Mouse (Mus musculus): ENCODE data around the gene Rpl3. TPM values are rescaled to one million over a fixed set of nuclear protein-coding genes. Genes with fewer than 3 reads are reported as not detected.

The Rpl3 gene
- total RNA-seq, 2 experiments from 2014 or later = 439 to 468 TPM

DNA sequence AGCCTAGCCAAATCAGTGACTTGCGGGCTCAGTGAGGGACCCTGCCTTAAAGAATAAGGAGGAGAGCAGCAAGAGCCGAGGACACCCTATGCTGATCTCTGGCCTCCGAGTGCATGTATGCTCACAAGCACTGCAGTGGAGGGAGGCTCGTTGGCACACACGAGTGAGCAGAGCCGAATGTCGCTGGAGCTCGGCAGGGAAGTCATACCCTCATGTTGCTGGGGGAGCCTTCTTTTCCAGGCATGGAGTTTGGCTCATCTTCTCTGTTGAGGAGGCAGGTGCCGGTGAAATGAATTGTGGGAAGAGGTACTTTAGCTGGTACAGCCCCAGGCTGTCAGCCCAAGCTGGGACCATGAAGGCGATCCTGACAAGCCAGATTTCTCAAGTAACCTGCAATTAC, 4.7 kb upstream of the Rpl3 start:
- TF ChIP-seq CTCF (IDR thresholded peaks at IDR 0.05) = no peak
- no peak overlapping the region for H3K4me3 ChIP-seq
- H3K27ac ChIP-seq = peak overlapping the region; percentile 74
- DNase-seq (ENCODE audit: extremely low spot score in 1 of 2, low spot score in 2 of 2) = peak in 1 of 2 experiments; percentile 12
- intact Hi-C loops (cut with DNase I) = no loop called here

DNA sequence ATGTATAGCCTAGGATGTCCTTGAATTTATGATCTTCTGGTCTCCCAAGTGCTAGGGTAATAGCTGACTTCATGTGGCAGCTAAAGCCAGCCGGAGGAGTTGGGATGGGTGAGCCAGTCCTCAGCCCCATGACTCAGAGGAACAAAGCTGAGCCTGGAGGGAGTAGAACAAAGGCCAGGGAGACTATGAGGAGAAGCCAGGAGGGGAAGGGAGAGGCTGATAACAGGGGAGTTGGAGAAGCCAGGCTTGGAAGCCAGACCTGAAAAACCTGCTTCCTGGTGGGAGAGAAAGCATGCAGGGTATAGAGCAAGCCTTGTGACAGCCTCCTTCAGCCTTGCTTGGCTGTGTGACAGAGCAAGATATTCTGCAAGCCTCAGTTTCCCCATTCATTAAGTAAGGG, 3.9 kb upstream of the Rpl3 start:
- intact Hi-C loops (cut with DNase I) = no loop called here
- TF ChIP-seq CTCF (IDR thresholded peaks at IDR 0.05) = no peak
- Histone ChIP-seq H3K4me3 (no peak overlapping the region), H3K27ac (peak overlapping the region; percentile 74)
- DNase-seq (ENCODE audit: extremely low spot score in 1 of 2, low spot score in 2 of 2) = no peak

DNA sequence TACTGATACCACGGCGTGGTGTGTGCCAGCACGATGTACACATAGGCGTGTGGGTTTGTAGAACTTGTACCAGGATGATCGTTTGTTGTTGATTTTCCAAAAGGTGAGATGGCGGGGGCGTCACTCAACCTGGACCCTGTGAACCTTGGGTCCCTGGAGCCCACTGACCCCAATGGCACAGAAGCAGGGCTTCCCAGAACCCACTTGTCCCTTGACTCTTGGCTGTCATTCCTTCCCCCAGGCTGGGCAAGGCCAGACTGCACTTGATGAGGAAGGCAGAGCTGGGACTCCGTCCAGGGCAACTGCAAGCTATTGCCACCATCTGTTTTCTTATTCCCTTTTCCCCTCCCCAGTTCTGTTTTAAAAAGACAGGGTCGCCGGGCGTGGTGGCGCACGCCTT, 2.5 kb upstream of the Rpl3 start:
- no peak for DNase-seq (ENCODE audit: extremely low spot score in 1 of 2, low spot score in 2 of 2)
- TF ChIP-seq CTCF (IDR thresholded peaks at IDR 0.05) = no peak
- H3K4me3 ChIP-seq = no peak overlapping the region; the same call in 1 of the 2 replicates
- intact Hi-C loops (cut with DNase I) = no loop called here
- H3K27ac ChIP-seq = peak overlapping the region; percentile 28; the same call in 1 of the 2 replicates

DNA sequence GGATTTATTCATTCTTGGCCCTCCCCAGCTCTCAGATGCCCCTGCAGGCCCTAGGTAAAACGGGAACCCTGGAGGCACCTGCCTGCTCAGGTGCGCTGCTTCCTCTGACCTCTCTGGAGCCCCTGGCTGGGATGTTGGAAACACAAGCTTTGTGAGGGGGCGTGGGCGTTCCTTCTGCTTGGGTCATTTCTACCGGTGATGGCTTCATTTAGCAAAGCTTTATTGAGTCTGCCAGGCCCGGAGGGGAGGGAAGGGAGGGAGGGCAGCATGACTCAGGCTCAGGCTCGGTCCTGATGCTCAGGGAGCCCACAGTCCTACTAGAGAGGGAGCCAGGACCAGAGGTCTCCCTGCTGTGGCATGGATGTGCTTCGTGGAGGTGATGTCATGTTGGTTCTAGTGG, 931 bp upstream of the Rpl3 start:
- peak overlapping the region; percentile 99 for H3K27ac ChIP-seq
- no peak for TF ChIP-seq CTCF (IDR thresholded peaks at IDR 0.05)
- peak overlapping the region; percentile 76 for H3K4me3 ChIP-seq
- peak in 1 of 2 experiments; percentile 48 for DNase-seq (ENCODE audit: extremely low spot score in 1 of 2, low spot score in 2 of 2)
- intact Hi-C loops (cut with DNase I) = no loop called here

DNA sequence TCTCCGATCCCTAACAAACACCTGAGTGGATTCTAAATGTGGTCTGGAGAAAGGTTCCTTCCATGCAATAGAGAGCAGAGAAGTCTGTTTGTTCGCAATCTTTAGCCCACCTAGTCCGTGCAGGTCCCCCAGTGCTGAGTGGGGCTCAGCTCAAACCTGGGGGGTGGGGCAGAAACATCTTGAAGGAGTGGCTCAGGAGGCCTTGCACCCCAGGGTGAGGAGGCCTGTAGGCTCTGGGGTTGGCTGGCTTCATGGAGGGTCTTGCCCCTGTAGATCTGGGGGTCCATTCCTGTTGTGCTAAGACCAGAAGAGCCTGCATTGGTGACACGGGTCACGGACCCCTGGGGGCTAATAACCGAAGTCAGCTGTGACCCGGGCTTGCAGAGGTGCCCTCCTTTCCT, 373 bp upstream of the Rpl3 start:
- Histone ChIP-seq H3K4me3 (peak overlapping the region; percentile 76), H3K27ac (peak overlapping the region; percentile 99)
- TF ChIP-seq CTCF (IDR thresholded peaks at IDR 0.05) = no peak
- no peak for DNase-seq (ENCODE audit: extremely low spot score in 1 of 2, low spot score in 2 of 2)
- intact Hi-C loops (cut with DNase I) = no loop called here

DNA sequence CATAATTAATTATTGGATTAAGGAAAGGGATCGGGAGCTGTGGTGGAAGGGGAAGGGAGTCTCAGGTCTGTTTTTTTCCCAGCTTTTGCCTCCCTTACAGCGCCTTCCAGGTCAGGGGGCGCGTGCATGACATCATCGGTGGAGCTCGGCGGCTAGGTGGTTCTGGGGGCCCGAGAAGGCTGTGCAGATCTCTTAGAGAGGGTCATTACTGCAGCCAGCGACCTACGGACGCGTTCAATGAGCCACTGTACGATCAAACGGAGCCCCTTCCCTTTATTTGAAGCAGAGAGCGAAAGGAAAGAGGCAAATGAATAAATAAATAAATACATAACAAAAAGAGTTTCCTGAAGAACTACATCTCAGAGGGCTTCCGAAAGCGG, 937 bp downstream of the Rpl3 start:
- peak overlapping the region; percentile 99 for H3K27ac ChIP-seq
- TF ChIP-seq CTCF (IDR thresholded peaks at IDR 0.05) = no peak
- peak overlapping the region; percentile 76 for H3K4me3 ChIP-seq
- intact Hi-C loops (cut with DNase I) = loop anchor here (1.0 kb wide), 1 partner anchor 138 kb away; no protein-coding TSS in a partner anchor
- DNase-seq (ENCODE audit: extremely low spot score in 1 of 2, low spot score in 2 of 2) = no peak

DNA sequence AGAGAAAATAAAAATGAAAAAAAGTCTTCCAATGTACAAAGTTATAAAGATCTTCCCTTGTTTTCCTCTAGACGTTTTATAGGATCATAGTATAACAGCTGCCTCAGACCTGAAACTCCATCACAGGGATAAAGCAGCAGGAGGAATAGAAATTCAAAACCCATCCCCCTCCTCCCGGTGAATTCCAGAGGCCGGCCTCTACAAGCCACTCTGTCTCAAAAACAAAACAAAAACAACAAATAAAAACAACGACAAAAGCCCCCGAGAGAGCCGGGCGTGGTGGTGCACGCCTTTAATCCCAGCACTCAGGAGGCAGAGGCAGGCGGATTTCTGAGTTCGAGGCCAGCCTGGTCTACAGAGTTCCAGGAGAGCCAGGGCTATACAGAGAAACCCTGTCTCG, 1.5 kb downstream of the Rpl3 start:
- DNase-seq (ENCODE audit: extremely low spot score in 1 of 2, low spot score in 2 of 2) = no peak
- no peak overlapping the region for H3K4me3 ChIP-seq
- intact Hi-C loops (cut with DNase I) = loop anchor here (1.0 kb wide), 1 partner anchor 138 kb away; no protein-coding TSS in a partner anchor
- H3K27ac ChIP-seq = no peak overlapping the region
- no peak for TF ChIP-seq CTCF (IDR thresholded peaks at IDR 0.05)

DNA sequence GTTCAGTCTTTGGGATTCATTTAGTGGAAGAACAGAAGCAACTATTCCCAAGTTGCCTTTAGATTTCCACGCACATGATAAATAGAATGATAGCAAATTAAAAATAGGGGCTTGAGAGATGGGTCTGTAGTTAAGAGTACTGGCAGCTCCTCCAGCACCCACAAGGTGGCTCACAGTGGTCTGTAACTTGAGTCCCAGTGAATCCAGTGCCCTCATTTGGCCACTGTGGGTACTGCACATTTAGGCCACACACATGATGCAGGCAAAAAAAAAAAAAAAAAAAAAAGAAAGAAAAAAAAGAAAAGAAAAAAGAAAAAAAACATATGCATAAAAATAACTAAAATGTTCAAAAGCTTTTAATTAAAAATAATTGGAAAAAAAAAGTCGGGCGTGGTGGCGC, 3.0 kb downstream of the Rpl3 start:
- TF ChIP-seq CTCF (IDR thresholded peaks at IDR 0.05) = peak; percentile 91
- no peak overlapping the region for H3K27ac ChIP-seq
- intact Hi-C loops (cut with DNase I) = loop anchor here (2.0 kb wide), 1 partner anchor 616 kb away; no protein-coding TSS in a partner anchor
- DNase-seq (ENCODE audit: extremely low spot score in 1 of 2, low spot score in 2 of 2) = peak; percentile 89 to 94
- H3K4me3 ChIP-seq = no peak overlapping the region

DNA sequence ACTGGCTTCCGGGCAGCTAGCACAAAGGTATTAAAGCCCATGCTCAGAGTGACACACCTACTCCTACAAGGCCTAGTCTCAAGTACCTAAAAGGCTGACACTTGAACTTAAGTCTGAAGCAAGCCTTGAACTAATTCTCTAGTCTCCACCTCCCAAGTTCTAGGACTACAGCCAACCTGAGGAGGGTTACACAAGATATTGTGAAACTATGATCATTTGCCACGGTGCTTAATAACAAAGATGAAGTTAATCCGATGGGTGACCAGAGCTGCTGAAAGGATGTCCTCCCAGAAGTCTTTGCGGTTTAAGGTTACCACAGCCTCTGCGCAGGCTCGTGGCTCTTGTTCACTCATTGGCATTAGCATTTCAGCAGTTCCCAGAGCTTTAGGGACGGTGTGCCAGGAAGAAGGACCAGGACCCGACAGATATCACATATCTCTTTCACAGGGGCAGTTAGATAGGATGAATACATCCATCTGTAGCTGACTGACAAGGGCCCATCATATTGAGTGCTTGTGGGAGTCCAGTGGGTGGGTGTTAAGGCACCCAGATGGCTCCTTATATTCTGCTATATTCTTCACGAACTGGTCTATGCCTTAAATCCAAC, 4.2 kb downstream of the Rpl3 start:
- H3K27ac ChIP-seq = no peak overlapping the region
- DNase-seq (ENCODE audit: extremely low spot score in 1 of 2, low spot score in 2 of 2) = no peak
- TF ChIP-seq CTCF (IDR thresholded peaks at IDR 0.05) = no peak
- no peak overlapping the region for H3K4me3 ChIP-seq
- intact Hi-C loops (cut with DNase I) = loop anchor here (2.0 kb wide), 1 partner anchor 617 kb away; no protein-coding TSS in a partner anchor

DNA sequence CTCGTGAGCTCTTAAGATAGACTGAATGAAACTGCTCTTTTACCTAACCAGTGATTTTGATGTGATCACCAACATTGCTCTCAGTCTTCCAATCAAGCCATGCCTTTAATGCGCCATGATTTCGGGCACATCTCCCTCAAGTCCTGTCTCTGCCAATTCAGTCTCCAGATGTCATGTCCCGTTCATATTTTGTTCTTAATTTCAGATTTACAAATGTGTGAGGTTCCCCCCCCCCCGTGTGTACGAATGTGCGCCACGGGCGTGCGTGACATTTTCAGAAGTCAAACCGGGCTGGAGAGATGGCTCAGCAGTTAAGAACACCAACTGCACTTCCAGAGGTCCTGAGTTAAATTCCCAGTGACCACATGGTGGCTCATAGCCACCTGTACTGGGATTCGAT, 7.9 kb downstream of the Rpl3 start:
- no peak for DNase-seq (ENCODE audit: extremely low spot score in 1 of 2, low spot score in 2 of 2)
- TF ChIP-seq CTCF (IDR thresholded peaks at IDR 0.05) = no peak
- Histone ChIP-seq H3K27ac (peak overlapping the region; percentile 98), H3K4me3 (peak overlapping the region; percentile 89)
- intact Hi-C loops (cut with DNase I) = loop anchor here (5.0 kb wide), 1 partner anchor 251 kb away; the partner anchor contains the start of genes Cbx6 and Npcd

DNA sequence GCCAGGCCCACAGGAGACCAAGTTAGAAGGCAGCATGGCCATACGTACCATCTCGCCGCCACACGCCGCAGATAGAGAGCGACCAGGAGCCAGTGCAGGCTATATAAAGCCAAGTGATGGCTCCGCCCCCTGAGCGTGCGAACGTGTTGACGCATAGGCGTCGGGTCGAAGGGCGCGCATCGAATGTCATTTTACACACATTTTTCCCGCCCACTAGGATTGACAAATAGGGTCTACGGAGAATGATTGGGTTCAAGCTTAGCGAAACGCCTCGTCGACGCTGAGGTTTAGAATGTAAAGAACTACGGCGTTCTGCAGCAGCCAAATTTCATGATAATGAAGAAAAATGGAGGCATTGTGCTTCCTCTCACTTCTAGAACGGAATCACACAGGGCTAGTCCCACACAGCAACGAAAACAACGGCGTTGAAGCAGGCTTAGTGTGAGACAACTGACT, 8.4 kb downstream of the Rpl3 start:
- TF ChIP-seq CTCF (IDR thresholded peaks at IDR 0.05) = peak; percentile 7; the same call in 1 of the 2 replicates
- H3K4me3 ChIP-seq = peak overlapping the region; percentile 89
- intact Hi-C loops (cut with DNase I) = loop anchor here (5.0 kb wide), 1 partner anchor 251 kb away; the partner anchor contains the start of genes Cbx6 and Npcd
- H3K27ac ChIP-seq = peak overlapping the region; percentile 98
- peak; percentile 96 to 98 for DNase-seq (ENCODE audit: extremely low spot score in 1 of 2, low spot score in 2 of 2)

DNA sequence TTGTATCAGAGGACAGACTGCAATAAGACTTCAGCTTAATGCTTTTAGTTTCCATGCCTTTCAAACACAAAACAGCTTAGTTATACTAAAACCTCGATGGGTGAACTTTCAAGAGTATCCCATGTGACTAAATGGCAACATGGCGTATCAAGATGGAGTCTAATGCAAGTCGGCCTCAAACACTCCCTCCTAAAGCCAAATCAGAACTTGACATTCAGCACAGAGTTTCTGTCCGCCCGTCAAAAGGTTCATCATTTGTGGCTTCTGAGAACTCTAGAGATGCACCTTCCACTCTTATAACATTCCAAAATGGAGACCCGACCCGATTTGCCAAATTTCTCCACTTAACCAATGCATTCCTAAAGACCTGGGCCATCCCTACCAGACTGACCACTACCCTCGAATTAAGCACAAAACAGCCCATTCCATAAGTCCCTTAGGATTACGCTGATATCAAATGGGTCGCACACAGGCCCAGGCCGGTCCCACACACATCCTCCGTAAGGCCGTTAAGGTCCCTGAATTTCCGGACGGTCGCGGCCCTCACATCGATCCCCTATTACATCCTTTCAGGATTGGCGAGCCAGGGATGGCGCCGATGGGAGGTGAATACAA, 8.9 kb downstream of the Rpl3 start:
- Histone ChIP-seq H3K27ac (peak overlapping the region; percentile 88), H3K4me3 (peak overlapping the region; percentile 89)
- intact Hi-C loops (cut with DNase I) = loop anchor here (5.0 kb wide), 1 partner anchor 250 kb away; the partner anchor contains the start of genes Cbx6 and Npcd
- DNase-seq (ENCODE audit: extremely low spot score in 1 of 2, low spot score in 2 of 2) = no peak
- no peak for TF ChIP-seq CTCF (IDR thresholded peaks at IDR 0.05)
